Mouse (Mus musculus): Measurements from ENCODE around the gene Axl.
A peak's percentile ranks its signal among the peaks of the same experiment; 100 is the strongest.

- no peak for TF ChIP-seq CTCF (conservative IDR thresholded peaks at IDR 0.05; ENCODE audit: insufficient read depth, insufficient read length, low read depth, low read length)
- TF ChIP-seq POLR2A (IDR thresholded peaks at IDR 0.05; ENCODE audit: low read depth, low read length) = peak; percentile 27
These were observed 69.6 kb downstream of the Axl start, which contains the start of gene Ccdc97 for GRCm38 (mm10) chr7:25718788-25719417.

All from kidney, adult 2 months (tissue).